Mouse (Mus musculus) lung, embryonic 14.5 days (tissue): ENCODE results near the gene Ube2e2. TPM values are rescaled to one million over a fixed set of nuclear protein-coding genes. Genes with fewer than 3 reads are reported as not detected.

Experiments
- ATAC-seq: fragments of 200-750 bp; cut with Nextera tagmentation; 2 replicates; pipeline ENCODE4 v1.8.0; 2017; ENCODE audit warnings: mild to moderate bottlenecking, moderate TSS enrichment, moderate library complexity; ENCODE audit not compliant: insufficient read depth
- DNase-seq: peaks from one replicate; pipeline ENCODE4 v3.0.0-alpha.2; 2015
- H3K27ac ChIP-seq: fragments of 300-500 bp; sonication (generic); 2 replicates; pipeline ENCODE4 v1.5.1; 2014; ENCODE audit warnings: low read depth, mild to moderate bottlenecking, moderate library complexity
- H3K27me3 ChIP-seq: fragments of 300-500 bp; sonication (generic); 2 replicates; pipeline ENCODE4 v1.6.1; 2014; ENCODE audit warnings: low read length, control low read depth; ENCODE audit not compliant: insufficient read depth
- H3K36me3 ChIP-seq: fragments of 300-500 bp; sonication (generic); 2 replicates; pipeline ENCODE4 v1.6.1; 2014; ENCODE audit warnings: control low read depth; ENCODE audit not compliant: insufficient read depth
- H3K4me1 ChIP-seq: fragments of 300-500 bp; sonication (generic); 2 replicates; pipeline ENCODE4 v1.6.1; 2014; ENCODE audit warnings: antibody characterized with exemption, control low read depth; ENCODE audit not compliant: insufficient read depth
- H3K4me2 ChIP-seq: fragments of 300-500 bp; sonication (generic); 2 replicates; pipeline ENCODE4 v1.6.1; 2014; ENCODE audit warnings: mild to moderate bottlenecking
- H3K4me3 ChIP-seq: fragments of 300-500 bp; sonication (generic); 2 replicates; pipeline ENCODE4 v1.5.1; 2014; ENCODE audit warnings: low read depth, low read length
- H3K9ac ChIP-seq: fragments of 300-500 bp; sonication (generic); 2 replicates; pipeline ENCODE4 v1.6.1; 2014
- H3K9me3 ChIP-seq: fragments of 300-500 bp; sonication (generic); 2 replicates; pipeline ENCODE4 v1.6.1; 2016; ENCODE audit warnings: low read depth, low read length, control low read depth
- CTCF ChIP-seq: IDR thresholded peaks from 2 replicates; pipeline ENCODE4 v1.5.1; 2016; ENCODE audit warnings: antibody characterized with exemption, low read depth
- WGBS: fragments of 180-500 bp; shearing (Covaris S2); extraction: QIAGEN DNeasy Blood & Tissue Kit; methylation state at CpG from one replicate; pipeline ENCODE4 v1.1.7; 2014; 5-methylcytosine and 5-hydroxymethylcytosine counted together
- polyA plus RNA-seq: library from polyadenylated mRNA; unstranded; fragments of >200 nt; fragmentation: Nextera tagmentation; extraction: Ambion mirVana; gene quantifications from 2 replicates; pipeline ENCODE4 v1.2.1, GENCODE M21; 2014

The Ube2e2 gene
- polyA plus RNA-seq, 1 experiment from 2014 or later: 75.0 TPM

DNA sequence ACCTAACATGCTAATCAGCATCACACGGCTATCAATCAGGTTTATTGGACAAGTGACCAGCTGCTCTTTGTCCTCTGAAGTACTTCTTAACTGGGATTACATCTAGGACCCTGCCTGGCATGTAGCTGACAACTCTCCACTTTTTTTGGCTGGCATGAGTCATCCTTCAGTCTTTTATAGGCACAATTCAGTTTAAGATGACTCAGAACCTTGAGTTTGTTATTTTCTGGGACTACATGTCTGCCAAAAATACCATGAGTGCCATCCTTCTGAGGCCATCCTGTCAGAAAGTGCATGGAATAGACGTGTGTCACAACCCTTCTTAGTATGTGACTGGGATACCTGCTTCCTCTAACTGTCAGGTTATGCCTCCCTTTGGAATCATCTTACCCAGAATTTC is 120.3 kb downstream of the Ube2e2 start:
- H3K27me3 ChIP-seq: no peaks in the 10 kb centered on the region
- H3K4me3 ChIP-seq: no peak overlapping the region
- H3K36me3 ChIP-seq: no peaks in the 10 kb centered on the region
- no peak overlapping the region for H3K27ac ChIP-seq
- H3K9ac ChIP-seq: no peak overlapping the region
- no peak overlapping the region for H3K4me2 ChIP-seq
- ATAC-seq: no peak; the same call in 1 of the 2 replicates
- H3K4me1 ChIP-seq: no peaks in the 10 kb centered on the region
- 57% methylated on average over 2 of the region's 2 CpGs for WGBS
- no peaks in the 10 kb centered on the region for H3K9me3 ChIP-seq
- DNase-seq: no peak
- no peak for TF ChIP-seq CTCF

DNA sequence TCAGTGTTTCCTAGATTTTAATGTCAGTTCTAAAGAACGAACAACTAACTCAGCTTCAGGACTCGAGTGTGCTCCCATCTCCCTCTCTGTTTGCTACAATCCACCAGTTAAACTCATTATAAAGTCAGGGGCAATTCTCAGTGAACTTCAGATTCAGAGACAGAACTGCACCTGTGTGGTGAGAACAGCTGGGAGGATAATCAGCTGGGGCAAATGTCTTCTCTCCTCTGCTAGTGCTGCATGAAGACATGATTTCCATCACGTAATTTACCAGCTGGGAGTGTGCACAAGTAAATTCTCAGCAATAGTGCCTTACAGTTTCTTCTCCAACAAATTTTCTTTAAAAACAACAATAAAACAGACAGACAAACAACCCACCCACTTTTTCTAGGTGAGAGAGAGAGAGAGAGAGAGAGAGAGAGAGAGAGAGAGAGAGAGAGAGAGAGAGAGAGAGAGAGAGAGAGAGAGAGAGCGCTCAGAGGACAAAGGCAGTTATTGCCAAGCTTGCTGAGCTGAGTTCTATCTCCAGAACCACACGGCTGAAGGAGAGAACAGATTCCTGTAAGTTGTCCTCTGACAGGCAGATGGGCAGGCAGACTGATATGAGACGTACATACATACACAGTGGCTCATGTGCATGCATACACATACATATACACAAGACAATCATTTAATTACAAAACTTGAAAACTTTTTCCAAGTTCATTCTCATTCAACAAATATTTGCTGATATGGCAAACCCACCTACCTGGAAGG is 134.3 kb downstream of the Ube2e2 start:
- no peak overlapping the region for H3K9ac ChIP-seq
- H3K4me2 ChIP-seq: no peak overlapping the region
- no peaks in the 10 kb centered on the region for H3K9me3 ChIP-seq
- DNase-seq (no peak), ATAC-seq (no peak)
- H3K4me1 ChIP-seq: no peaks in the 10 kb centered on the region
- WGBS: 57% methylated on average over 6 of the region's 6 CpGs
- H3K27me3 ChIP-seq: no peaks in the 10 kb centered on the region
- no peak overlapping the region for H3K4me3 ChIP-seq
- TF ChIP-seq CTCF: no peak
- no peak overlapping the region for H3K27ac ChIP-seq
- no peaks in the 10 kb centered on the region for H3K36me3 ChIP-seq

DNA sequence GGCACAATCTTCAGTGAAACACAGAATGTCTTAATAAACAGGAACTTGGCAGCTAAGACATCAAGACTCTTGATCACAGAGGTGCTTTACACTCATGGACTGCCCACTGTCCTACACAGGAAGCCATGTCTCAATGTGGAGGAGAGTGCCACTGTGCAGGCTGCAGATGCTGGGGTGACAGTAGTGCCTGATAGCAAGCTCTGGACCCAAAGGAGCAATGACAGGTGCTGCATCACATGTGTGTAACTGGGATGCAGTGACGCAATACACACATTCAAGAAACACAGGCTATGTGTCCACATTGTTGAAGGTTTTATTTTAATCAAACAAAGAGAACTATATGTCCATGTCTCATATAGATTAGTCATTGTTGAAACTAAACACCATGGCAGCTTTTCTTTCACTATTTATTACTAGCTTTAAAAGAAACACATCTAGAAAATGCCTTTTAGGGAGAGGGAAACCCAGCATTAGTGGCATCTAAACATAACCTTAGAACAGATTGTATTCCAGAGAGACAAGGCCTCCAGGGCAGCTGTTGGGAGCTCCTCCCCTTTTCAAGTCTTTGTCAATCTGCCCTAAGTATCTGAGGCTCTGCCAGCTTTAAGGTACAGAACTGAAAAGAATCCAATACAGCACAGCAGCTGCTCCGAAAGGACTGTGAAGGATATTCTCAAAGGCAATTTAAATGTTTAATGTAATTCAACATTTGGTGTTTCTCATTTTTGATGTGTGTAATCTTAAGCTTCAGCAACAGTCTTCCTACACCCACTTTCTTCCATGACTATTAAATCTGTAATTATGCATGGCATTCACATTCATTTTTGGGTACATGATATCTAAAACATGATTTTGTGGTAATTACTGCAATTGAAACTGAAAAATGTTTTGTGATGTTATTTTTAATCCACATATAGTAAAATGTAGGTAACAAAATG is 135.2 kb downstream of the Ube2e2 start:
- DNase-seq (no peak), ATAC-seq (peak; percentile 35; the same call in 1 of the 2 replicates)
- TF ChIP-seq CTCF: no peak
- no peak overlapping the region for H3K9ac ChIP-seq
- no peaks in the 10 kb centered on the region for H3K9me3 ChIP-seq
- H3K4me1 ChIP-seq: no peaks in the 10 kb centered on the region
- H3K4me2 ChIP-seq: no peak overlapping the region
- H3K4me3 ChIP-seq: no peak overlapping the region
- H3K36me3 ChIP-seq: no peaks in the 10 kb centered on the region
- no peaks in the 10 kb centered on the region for H3K27me3 ChIP-seq
- WGBS: 74% methylated on average over 2 of the region's 2 CpGs
- no peak overlapping the region for H3K27ac ChIP-seq

DNA sequence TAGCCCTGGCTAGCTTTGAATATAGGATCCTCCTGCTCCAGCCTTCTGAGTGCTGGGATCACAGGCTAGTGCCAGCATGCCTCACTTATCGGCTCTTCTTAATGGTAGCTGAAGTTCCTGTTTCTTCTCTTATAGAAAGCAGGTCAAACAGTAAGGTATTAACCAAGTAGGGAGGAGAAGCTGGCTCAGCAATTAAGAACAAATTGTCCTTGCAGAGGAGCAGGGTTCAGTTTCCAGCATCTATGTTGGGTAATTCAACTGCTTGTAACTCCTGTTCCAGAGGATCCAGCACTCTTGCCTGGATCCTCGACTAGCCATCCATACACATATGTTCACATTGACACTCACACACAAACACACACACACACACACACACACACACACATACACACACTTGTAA is 136.1 kb downstream of the Ube2e2 start:
- H3K27ac ChIP-seq: no peak overlapping the region
- no peaks in the 10 kb centered on the region for H3K9me3 ChIP-seq
- 77% methylated on average over 2 of the region's 2 CpGs for WGBS
- no peak overlapping the region for H3K9ac ChIP-seq
- TF ChIP-seq CTCF: no peak
- no peak overlapping the region for H3K4me2 ChIP-seq
- H3K4me1 ChIP-seq: no peaks in the 10 kb centered on the region
- DNase-seq (no peak), ATAC-seq (no peak)
- H3K4me3 ChIP-seq: no peak overlapping the region
- no peaks in the 10 kb centered on the region for H3K27me3 ChIP-seq
- H3K36me3 ChIP-seq: no peaks in the 10 kb centered on the region

DNA sequence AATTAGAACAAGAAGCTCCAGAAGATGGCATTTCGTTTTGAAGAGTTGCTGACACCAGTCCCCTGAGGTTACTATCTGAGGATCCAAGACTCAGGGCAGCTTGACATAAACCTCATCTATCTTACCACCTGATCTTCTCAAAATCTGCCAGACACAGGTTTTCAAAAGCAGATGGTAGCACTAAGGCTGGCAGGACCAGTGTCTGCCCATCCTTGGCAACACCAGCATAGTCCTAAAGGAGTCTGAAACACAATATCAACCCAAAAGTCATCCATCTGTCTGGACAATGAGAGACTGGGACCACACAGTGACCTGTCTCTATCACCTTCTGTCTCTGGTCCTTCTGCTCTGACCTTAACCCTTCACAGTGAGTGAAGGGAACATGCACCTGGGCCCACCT is 138.7 kb downstream of the Ube2e2 start:
- no peak overlapping the region for H3K27ac ChIP-seq
- DNase-seq (no peak), ATAC-seq (no peak)
- no peaks in the 10 kb centered on the region for H3K36me3 ChIP-seq
- no peak overlapping the region for H3K9ac ChIP-seq
- H3K27me3 ChIP-seq: no peaks in the 10 kb centered on the region
- H3K9me3 ChIP-seq: no peaks in the 10 kb centered on the region
- H3K4me2 ChIP-seq: no peak overlapping the region
- no peak overlapping the region for H3K4me3 ChIP-seq
- TF ChIP-seq CTCF: no peak
- no peaks in the 10 kb centered on the region for H3K4me1 ChIP-seq
- WGBS: 58% methylated on average over 1 of the region's 1 CpGs

DNA sequence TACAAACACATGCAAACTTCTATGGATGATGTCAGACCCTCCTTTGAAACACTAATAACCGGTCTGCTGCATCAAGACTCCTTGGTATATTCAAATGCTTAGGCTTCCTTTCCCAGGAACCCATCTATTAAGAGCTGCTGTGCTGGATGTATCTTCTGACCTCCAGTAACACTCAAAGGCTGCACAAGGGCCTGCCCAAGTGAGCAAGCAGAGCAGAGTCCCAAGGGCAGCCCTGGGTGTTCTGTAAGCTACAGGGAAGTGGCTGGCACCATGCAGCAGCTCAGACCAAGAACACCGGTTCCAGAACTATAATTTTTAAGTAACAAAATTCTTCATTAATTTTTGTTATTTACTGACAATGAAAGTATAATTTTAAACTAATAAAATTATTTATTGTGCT is 139.5 kb downstream of the Ube2e2 start:
- ATAC-seq: no peak
- 89% methylated on average over 2 of the region's 2 CpGs for WGBS
- H3K4me1 ChIP-seq: no peaks in the 10 kb centered on the region
- no peaks in the 10 kb centered on the region for H3K36me3 ChIP-seq
- TF ChIP-seq CTCF: no peak
- H3K9ac ChIP-seq: no peak overlapping the region
- no peaks in the 10 kb centered on the region for H3K27me3 ChIP-seq
- H3K9me3 ChIP-seq: no peaks in the 10 kb centered on the region
- H3K4me3 ChIP-seq: no peak overlapping the region
- no peak overlapping the region for H3K4me2 ChIP-seq
- no peak overlapping the region for H3K27ac ChIP-seq
- DNase-seq: no peak

DNA sequence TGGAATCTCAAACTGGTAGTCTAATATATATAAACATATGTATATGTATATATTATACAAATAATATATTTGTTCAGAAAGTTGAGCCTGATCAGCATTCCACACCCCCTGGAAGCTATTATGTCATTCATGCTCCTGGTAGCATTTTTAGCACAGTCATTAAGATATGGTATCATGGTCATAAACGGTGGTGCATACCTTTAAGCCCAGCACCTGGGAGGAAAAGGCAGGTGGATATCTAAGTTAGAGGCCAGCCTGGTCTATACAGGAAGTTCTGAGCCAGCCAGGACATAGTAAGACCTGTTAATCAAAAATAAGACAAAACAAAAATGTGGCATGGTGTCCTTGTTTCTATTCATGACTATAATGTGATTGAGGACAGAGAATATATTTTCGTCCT is 140.1 kb downstream of the Ube2e2 start:
- no peak overlapping the region for H3K4me3 ChIP-seq
- no peak overlapping the region for H3K4me2 ChIP-seq
- no peak overlapping the region for H3K27ac ChIP-seq
- no peak overlapping the region for H3K9ac ChIP-seq
- no peak for TF ChIP-seq CTCF
- ATAC-seq: no peak
- no peaks in the 10 kb centered on the region for H3K36me3 ChIP-seq
- no peak for DNase-seq
- WGBS: 80% methylated on average over 2 of the region's 2 CpGs
- no peaks in the 10 kb centered on the region for H3K4me1 ChIP-seq
- no peaks in the 10 kb centered on the region for H3K27me3 ChIP-seq
- H3K9me3 ChIP-seq: no peaks in the 10 kb centered on the region; the same call in 1 of the 2 replicates
